Mouse (Mus musculus) neural tube, embryonic 14.5 days (tissue): ENCODE results near the gene Capn5. TPM values are rescaled to one million over a fixed set of nuclear protein-coding genes. Genes with fewer than 3 reads are reported as not detected.

Source experiments
- ATAC-seq: fragments of 200-750 bp; cut with Nextera tagmentation; 2 replicates; pipeline ENCODE4 v1.8.0; 2017; ENCODE audit warnings: low read depth, mild to moderate bottlenecking, moderate TSS enrichment, moderate library complexity
- H3K27ac ChIP-seq: fragments of 300-500 bp; sonication (generic); 2 replicates; pipeline ENCODE4 v1.5.1; 2014; ENCODE audit warnings: low read depth, mild to moderate bottlenecking, control low read depth, low read length, moderate library complexity, mixed read lengths
- H3K27me3 ChIP-seq: fragments of 300-500 bp; sonication (generic); 2 replicates; pipeline ENCODE4 v1.6.1; 2014; ENCODE audit warnings: low read length; ENCODE audit not compliant: control insufficient read depth, insufficient read depth
- H3K36me3 ChIP-seq: fragments of 300-500 bp; sonication (generic); 2 replicates; pipeline ENCODE4 v1.6.1; 2014; ENCODE audit warnings: low read length, mixed read lengths; ENCODE audit not compliant: control insufficient read depth, insufficient read depth
- H3K4me1 ChIP-seq: fragments of 300-500 bp; sonication (generic); 2 replicates; pipeline ENCODE4 v1.6.1; 2014; ENCODE audit warnings: low read length; ENCODE audit not compliant: control insufficient read depth, insufficient read depth
- H3K4me2 ChIP-seq: fragments of 300-500 bp; sonication (generic); 2 replicates; pipeline ENCODE4 v1.6.1; 2014; ENCODE audit warnings: mild to moderate bottlenecking, low read depth, low read length, control low read depth
- H3K4me3 ChIP-seq: fragments of 300-500 bp; sonication (generic); 2 replicates; pipeline ENCODE4 v1.5.1; 2014; ENCODE audit warnings: low read depth, low read length, control low read depth, mixed read lengths
- H3K9ac ChIP-seq: fragments of 300-500 bp; sonication (generic); replicated peaks from 2 replicates; pipeline ENCODE4 v1.6.1; 2014; ENCODE audit warnings: low read depth, mild to moderate bottlenecking, control low read depth, low read length, mixed read lengths
- H3K9me3 ChIP-seq: fragments of 300-500 bp; sonication (generic); 2 replicates; pipeline ENCODE4 v1.6.1; 2016; ENCODE audit warnings: low read length; ENCODE audit not compliant: control insufficient read depth
- WGBS: fragments of 180-500 bp; shearing (Covaris S2); extraction: QIAGEN DNeasy Blood & Tissue Kit; methylation state at CpG from one replicate; pipeline ENCODE4 v1.1.7; 2014; 5-methylcytosine and 5-hydroxymethylcytosine counted together
- polyA plus RNA-seq: library from polyadenylated mRNA; unstranded; fragments of >200 nt; fragmentation: Nextera tagmentation; extraction: Ambion mirVana; gene quantifications from 2 replicates; pipeline ENCODE4 v1.2.1, GENCODE M21; 2014

Capn5 gene
- polyA plus RNA-seq, 1 experiment from 2014 or later: 13.7 TPM

GRCm38 (mm10) chr7:98137583-98137982 is 40.5 kb downstream of the Capn5 start:
- no peak overlapping the region for H3K9ac ChIP-seq
- H3K4me3 ChIP-seq: no peak overlapping the region
- H3K36me3 ChIP-seq: no peaks in the 10 kb centered on the region
- H3K9me3 ChIP-seq: no peaks in the 10 kb centered on the region
- ATAC-seq: peak; percentile 13; the same call in 1 of the 2 replicates
- no peak overlapping the region for H3K27ac ChIP-seq
- H3K4me1 ChIP-seq: no peaks in the 10 kb centered on the region
- no peaks in the 10 kb centered on the region for H3K27me3 ChIP-seq
- WGBS: 52% methylated on average over 3 of the region's 3 CpGs
- H3K4me2 ChIP-seq: no peak overlapping the region

GRCm38 (mm10) chr7:98131751-98132150 is 46.3 kb downstream of the Capn5 start:
- no peak for ATAC-seq
- WGBS: 96% methylated on average over 8 of the region's 8 CpGs

GRCm38 (mm10) chr7:98125473-98125872 is 52.6 kb downstream of the Capn5 start:
- Histone ChIP-seq H3K9ac (no peak overlapping the region), H3K4me2 (no peak overlapping the region), H3K27ac (no peak overlapping the region), H3K9me3 (no peaks in the 10 kb centered on the region), H3K4me1 (no peaks in the 10 kb centered on the region), H3K27me3 (no peaks in the 10 kb centered on the region), H3K36me3 (no peaks in the 10 kb centered on the region; the same call in 1 of the 2 replicates), H3K4me3 (no peak overlapping the region)
- no peak for ATAC-seq
- 44% methylated on average over 5 of the region's 5 CpGs for WGBS

More at GRCm38 (mm10) chr7:98131751-98132150, 46.3 kb downstream of the Capn5 start:
- Histone ChIP-seq H3K4me2 (no peak overlapping the region), H3K9ac (no peak overlapping the region), H3K27me3 (no peaks in the 10 kb centered on the region), H3K27ac (no peak overlapping the region), H3K4me3 (no peak overlapping the region), H3K4me1 (no peaks in the 10 kb centered on the region), H3K9me3 (no peaks in the 10 kb centered on the region), H3K36me3 (peaks cover 3% of the 10 kb centered on the region; the same call in 1 of the 2 replicates)

DNA sequence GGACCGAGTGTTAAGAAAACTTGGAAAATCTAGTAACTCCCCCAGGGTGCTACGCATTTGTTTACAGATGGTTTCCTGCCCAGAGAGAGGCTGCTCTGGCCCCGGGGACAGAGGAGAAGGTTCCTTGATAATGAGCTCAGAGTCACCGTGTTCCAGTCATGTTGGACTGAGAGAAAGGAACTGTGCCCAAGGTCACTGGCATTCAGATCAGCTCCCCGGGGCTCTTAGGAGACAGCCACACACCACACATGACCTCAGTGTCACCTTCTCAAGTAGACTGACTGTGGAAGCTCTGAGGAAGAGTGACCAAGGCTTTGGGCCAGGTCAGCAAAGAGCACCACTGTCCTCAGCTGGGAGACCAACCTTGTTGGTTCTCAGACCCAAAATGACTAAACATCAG is 53.4 kb downstream of the Capn5 start:
- H3K4me2 ChIP-seq: no peak overlapping the region
- no peaks in the 10 kb centered on the region for H3K9me3 ChIP-seq
- no peaks in the 10 kb centered on the region for H3K27me3 ChIP-seq
- no peak overlapping the region for H3K27ac ChIP-seq
- H3K4me3 ChIP-seq: no peak overlapping the region
- ATAC-seq: no peak
- 76% methylated on average over 5 of the region's 5 CpGs for WGBS
- H3K9ac ChIP-seq: no peak overlapping the region
- H3K4me1 ChIP-seq: no peaks in the 10 kb centered on the region
- no peaks in the 10 kb centered on the region; the same call in 1 of the 2 replicates for H3K36me3 ChIP-seq

DNA sequence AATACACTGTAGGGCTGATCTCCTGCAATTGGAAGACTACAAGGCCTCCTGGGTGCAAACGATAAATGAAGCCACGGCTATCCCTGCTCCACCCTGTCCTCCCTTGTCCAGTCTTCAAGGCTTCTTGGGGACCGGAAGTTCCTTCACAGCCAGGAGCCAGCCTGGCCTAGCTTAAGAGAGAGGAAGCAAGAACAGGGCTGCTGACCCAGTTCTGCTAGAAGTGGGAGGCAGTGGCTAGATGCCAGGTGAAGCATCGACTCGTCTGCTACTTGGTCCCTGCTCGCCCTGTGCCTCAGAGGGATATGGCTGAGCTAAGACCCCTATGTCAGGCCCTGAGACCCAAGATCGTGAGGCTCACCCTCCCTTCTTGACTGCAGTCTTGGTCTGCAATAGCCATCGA is 56.4 kb downstream of the Capn5 start:
- no peaks in the 10 kb centered on the region for H3K27me3 ChIP-seq
- no peak for ATAC-seq
- no peaks in the 10 kb centered on the region for H3K36me3 ChIP-seq
- H3K27ac ChIP-seq: no peak overlapping the region
- H3K9me3 ChIP-seq: no peaks in the 10 kb centered on the region
- H3K4me3 ChIP-seq: no peak overlapping the region
- H3K4me2 ChIP-seq: no peak overlapping the region
- H3K9ac ChIP-seq: no peak overlapping the region
- WGBS: 81% methylated on average over 8 of the region's 8 CpGs
- H3K4me1 ChIP-seq: no peaks in the 10 kb centered on the region

GRCm38 (mm10) chr7:98121241-98121640 is 56.8 kb downstream of the Capn5 start:
- H3K27ac ChIP-seq: no peak overlapping the region
- no peak overlapping the region for H3K4me3 ChIP-seq
- no peaks in the 10 kb centered on the region for H3K9me3 ChIP-seq
- no peaks in the 10 kb centered on the region for H3K36me3 ChIP-seq
- no peak overlapping the region for H3K9ac ChIP-seq
- no peak overlapping the region for H3K4me2 ChIP-seq
- no peaks in the 10 kb centered on the region for H3K27me3 ChIP-seq
- ATAC-seq: no peak
- 81% methylated on average over 3 of the region's 3 CpGs for WGBS
- no peaks in the 10 kb centered on the region for H3K4me1 ChIP-seq

- Histone ChIP-seq H3K27ac (no peak overlapping the region), H3K4me2 (peak overlapping the region; percentile 44), H3K27me3 (no peaks in the 10 kb centered on the region), H3K9ac (no peak overlapping the region), H3K9me3 (no peaks in the 10 kb centered on the region), H3K36me3 (no peaks in the 10 kb centered on the region), H3K4me3 (peak overlapping the region; percentile 9; the same call in 1 of the 2 replicates), H3K4me1 (no peaks in the 10 kb centered on the region)
- ATAC-seq: peak; percentile 79
- WGBS: 11% methylated on average over 7 of the region's 7 CpGs
These were observed 57.7 kb downstream of the Capn5 start for GRCm38 (mm10) chr7:98120325-98120724.

DNA sequence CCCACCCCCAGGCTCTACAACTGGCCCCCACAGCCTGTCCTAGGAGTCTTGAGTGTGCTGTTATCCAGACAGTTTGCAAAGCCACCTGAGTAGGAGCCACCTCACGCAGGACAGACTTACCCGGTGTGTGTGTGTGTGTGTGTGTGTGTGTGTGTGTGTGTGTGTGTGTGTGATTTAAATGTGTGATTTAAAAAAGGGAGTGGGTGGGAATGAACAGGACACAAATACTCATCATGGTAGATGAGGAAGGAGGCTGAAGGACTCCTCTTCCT is 58.2 kb downstream of the Capn5 start:
- no peak overlapping the region for H3K4me2 ChIP-seq
- ATAC-seq: peak; percentile 36; the same call in 1 of the 2 replicates
- H3K9ac ChIP-seq: no peak overlapping the region
- no peaks in the 10 kb centered on the region for H3K4me1 ChIP-seq
- no peak overlapping the region for H3K27ac ChIP-seq
- no peaks in the 10 kb centered on the region for H3K27me3 ChIP-seq
- WGBS: 81% methylated on average over 2 of the region's 2 CpGs
- no peaks in the 10 kb centered on the region for H3K9me3 ChIP-seq
- no peak overlapping the region for H3K4me3 ChIP-seq
- no peaks in the 10 kb centered on the region for H3K36me3 ChIP-seq

- Histone ChIP-seq H3K4me2 (peak within 1 kb of the TSS; percentile 44), H3K9me3 (no peaks in the 10 kb centered on the region), H3K4me1 (no peaks in the 10 kb centered on the region), H3K27ac (no peak within 1 kb of the TSS), H3K36me3 (no peaks in the 10 kb centered on the region), H3K27me3 (no peaks in the 10 kb centered on the region), H3K9ac (no peak within 1 kb of the TSS), H3K4me3 (peak within 1 kb of the TSS; percentile 9; the same call in 1 of the 2 replicates)
- peak; percentile 1; the same call in 1 of the 2 replicates for ATAC-seq
- WGBS: 36% methylated on average over 9 of the region's 9 CpGs
These were observed 58.7 kb downstream of the Capn5 start, which contains the start of gene Myo7a for GRCm38 (mm10) chr7:98119179-98119960. Gene Myo7a (minus strand): TSS chr7:98119524.
